Mouse (Mus musculus): ENCODE measurements around the gene Slc22a4.

DNA sequence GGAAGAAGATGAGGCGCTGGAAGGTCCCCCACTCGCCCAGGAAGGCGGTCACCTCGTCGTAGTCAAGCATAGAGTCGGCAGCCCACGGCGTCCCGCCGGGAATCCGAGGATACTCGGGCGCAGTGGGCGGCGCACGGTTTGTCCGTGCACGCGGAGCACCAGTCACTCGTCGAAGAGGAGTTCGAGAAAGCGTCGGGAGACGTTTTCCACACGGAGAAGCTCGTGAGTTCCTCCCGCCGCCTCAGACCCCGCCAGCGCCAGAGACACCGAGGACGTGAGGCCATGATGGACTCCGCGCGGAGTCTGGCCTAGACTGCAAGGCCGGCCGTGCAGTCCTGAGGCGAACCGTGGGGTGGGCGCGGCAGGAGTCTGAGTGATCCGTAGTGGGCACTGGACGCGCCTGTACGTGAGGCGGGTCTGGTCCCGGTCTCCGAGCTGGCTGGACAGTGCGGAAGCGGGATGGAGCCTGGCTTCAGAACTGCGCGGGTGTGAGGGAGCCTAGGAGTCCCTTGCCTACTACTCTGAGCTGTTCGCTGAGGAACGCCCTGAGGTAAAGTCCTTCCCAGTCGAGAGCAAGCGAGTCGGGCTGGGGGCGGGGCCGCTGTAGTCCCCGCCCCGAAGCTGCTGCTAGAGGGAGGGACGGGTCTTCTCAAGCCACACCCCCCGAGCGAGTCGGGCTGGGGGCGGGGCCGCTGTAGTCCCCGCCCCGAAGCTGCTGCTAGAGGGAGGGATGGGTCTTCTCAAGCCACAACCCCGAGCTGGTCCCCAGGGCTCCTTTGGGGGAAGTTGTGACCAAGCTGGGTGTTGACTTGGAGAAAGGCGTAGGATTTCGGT lies 47.9 kb downstream of the Slc22a4 start, which contains the start of gene Slc22a21:
- TF ChIP-seq POLR2A (IDR thresholded peaks at IDR 0.05; ENCODE audit: low read depth, low read length) (peak; percentile 94), CTCF (IDR thresholded peaks at IDR 0.05; ENCODE audit: extremely low read depth, insufficient read length, insufficient replicate concordance, low read depth, low read length) (no peak)
